Mouse (Mus musculus) heart, adult 2 months (tissue): ENCODE results near the gene Mrps34. TPM values are rescaled to one million over a fixed set of nuclear protein-coding genes. Genes with fewer than 3 reads are reported as not detected.

Experiments
- DNase-seq, 2 experiments: peaks; one replicate each; pipeline ENCODE4 v3.0.0; 2021
- H3K27ac ChIP-seq: fragments of 200-600 bp; 2 replicates; pipeline ENCODE4 v1.8.1; 2022
- H3K27me3 ChIP-seq: fragments of 200-500 bp; 2 replicates; pipeline ENCODE4 v1.6.1; 2012; ENCODE audit warnings: mild to moderate bottlenecking, low read length, inconsistent platforms, mixed read lengths; ENCODE audit not compliant: control insufficient read depth, insufficient read depth
- H3K36me3 ChIP-seq: fragments of 200-500 bp; 2 replicates; pipeline ENCODE4 v1.6.1; 2012; ENCODE audit warnings: low read length, inconsistent platforms; ENCODE audit not compliant: control insufficient read depth, insufficient read depth
- H3K4me1 ChIP-seq: fragments of 200-500 bp; 2 replicates; pipeline ENCODE4 v1.6.1; 2011; ENCODE audit warnings: low read length; ENCODE audit not compliant: control insufficient read depth, insufficient read depth
- H3K4me3 ChIP-seq: fragments of 200-600 bp; 2 replicates; pipeline ENCODE4 v1.8.1; 2022
- H3K79me2 ChIP-seq: fragments of 200-500 bp; replicated peaks from 2 replicates; pipeline ENCODE4 v1.6.1; 2012; ENCODE audit warnings: mild to moderate bottlenecking, inconsistent platforms, low read length, moderate library complexity, mixed read lengths; ENCODE audit not compliant: control insufficient read depth, insufficient read depth
- H3K9ac ChIP-seq: fragments of 200-500 bp; 2 replicates; pipeline ENCODE4 v1.6.1; 2012; ENCODE audit warnings: low read depth, mild to moderate bottlenecking, control low read depth, inconsistent platforms, low read length, mixed read lengths
- CTCF ChIP-seq: fragments of 200-600 bp; IDR thresholded peaks from 2 replicates; pipeline ENCODE4 v1.8.1; 2022; ENCODE audit warnings: antibody characterized with exemption, mild to moderate bottlenecking, moderate library complexity
- EP300 ChIP-seq: fragments of 200-500 bp; IDR thresholded peaks from 2 replicates; pipeline ENCODE4 v1.6.1; 2011; ENCODE audit warnings: low read depth, low read length, control low read depth; ENCODE audit not compliant: insufficient read depth
- POLR2A ChIP-seq: fragments of 200-500 bp; IDR thresholded peaks from 2 replicates; pipeline ENCODE4 v1.6.1; 2011; ENCODE audit warnings: mild to moderate bottlenecking, low read depth, low read length, control low read depth; ENCODE audit not compliant: insufficient read depth
- WGBS: fragments of 180-500 bp; shearing (Covaris S2); methylation state at CpG from one replicate; pipeline ENCODE4 v1.1.7; 2018; 5-methylcytosine and 5-hydroxymethylcytosine counted together
- intact Hi-C: fragments of 180-260 bp; cut with DNase I; formaldehyde crosslinking; loops from one replicate; pipeline ENCODE4 v1.15.1; 2025
- polyA plus RNA-seq: library from polyadenylated mRNA; depleted of rRNA; stranded (reverse); fragments of >200 nt; gene quantifications from 2 replicates; pipeline ENCODE4 v1.2.3, GENCODE M21; 2012
- total RNA-seq, 2 experiments: library from RNA; stranded (reverse); gene quantifications; 2 replicates each; pipeline ENCODE4 v1.2.3; 2021

Mrps34 gene
- total and polyA plus RNA-seq, 3 experiments = 95.6 to 133 (median 102) TPM

- peak; percentile 7; the same call in 1 of the 2 replicates for TF ChIP-seq CTCF
- TF ChIP-seq POLR2A = no peak
- peak; percentile 48; the same call in 1 of the 2 replicates for TF ChIP-seq EP300
Observed at GRCm38 (mm10) chr17:24899153-24899552, 4.2 kb downstream of the Mrps34 start.

GRCm38 (mm10) chr17:24900014-24900413, 5.1 kb downstream of the Mrps34 start:
- no peak overlapping the region for H3K9ac ChIP-seq
- no peaks in the 10 kb centered on the region for H3K27me3 ChIP-seq
- intact Hi-C loops = no loop called here
- TF ChIP-seq CTCF (no peak), POLR2A (no peak), EP300 (no peak)
- no peak overlapping the region for H3K4me3 ChIP-seq
- H3K79me2 ChIP-seq = no peaks in the 10 kb centered on the region
- no peak overlapping the region for H3K27ac ChIP-seq
- WGBS = 98% methylated on average over 6 of the region's 6 CpGs
- DNase-seq = no peak
- no peaks in the 10 kb centered on the region for H3K36me3 ChIP-seq
- peaks cover 3% of the 10 kb centered on the region for H3K4me1 ChIP-seq

More at GRCm38 (mm10) chr17:24899153-24899552, 4.2 kb downstream of the Mrps34 start:
- no peak overlapping the region for H3K9ac ChIP-seq
- DNase-seq = peak; percentile 46 to 70
- intact Hi-C loops = no loop called here
- no peaks in the 10 kb centered on the region for H3K79me2 ChIP-seq
- WGBS = 56% methylated on average over 5 of the region's 5 CpGs
- H3K4me1 ChIP-seq = peaks cover 3% of the 10 kb centered on the region
- no peaks in the 10 kb centered on the region for H3K36me3 ChIP-seq
- H3K27ac ChIP-seq = peak overlapping the region; percentile 46
- H3K27me3 ChIP-seq = no peaks in the 10 kb centered on the region
- no peak overlapping the region for H3K4me3 ChIP-seq

- intact Hi-C loops = no loop called here
- no peak overlapping the region for H3K27ac ChIP-seq
Observed at GRCm38 (mm10) chr17:24902124-24902523, 7.2 kb downstream of the Mrps34 start.

GRCm38 (mm10) chr17:24902671-24903474, 8.0 kb downstream of the Mrps34 start:
- H3K4me3 ChIP-seq = no peak overlapping the region
- no peaks in the 10 kb centered on the region for H3K36me3 ChIP-seq
- no peak overlapping the region for H3K27ac ChIP-seq
- 71% methylated on average over 9 of the region's 9 CpGs for WGBS
- H3K4me1 ChIP-seq = peaks cover 2% of the 10 kb centered on the region
- peak; percentile 63 for TF ChIP-seq CTCF
- TF ChIP-seq POLR2A = no peak
- TF ChIP-seq EP300 = no peak
- intact Hi-C loops = no loop called here
- H3K79me2 ChIP-seq = no peaks in the 10 kb centered on the region
- DNase-seq = no peak
- no peak overlapping the region for H3K9ac ChIP-seq
- no peaks in the 10 kb centered on the region for H3K27me3 ChIP-seq

More at GRCm38 (mm10) chr17:24902124-24902523, 7.2 kb downstream of the Mrps34 start:
- no peak for DNase-seq
- Histone ChIP-seq H3K27me3 (no peaks in the 10 kb centered on the region), H3K4me1 (peaks cover 2% of the 10 kb centered on the region), H3K4me3 (no peak overlapping the region), H3K79me2 (no peaks in the 10 kb centered on the region), H3K36me3 (no peaks in the 10 kb centered on the region), H3K9ac (no peak overlapping the region)
- TF ChIP-seq CTCF (no peak), EP300 (no peak), POLR2A (no peak)
- WGBS = 91% methylated on average over 5 of the region's 5 CpGs

- 90% methylated on average over 9 of the region's 9 CpGs for WGBS
- Histone ChIP-seq H3K27ac (no peak overlapping the region), H3K4me3 (no peak overlapping the region), H3K4me1 (peaks cover under 1% of the 10 kb centered on the region), H3K79me2 (no peaks in the 10 kb centered on the region), H3K9ac (no peak overlapping the region), H3K36me3 (no peaks in the 10 kb centered on the region), H3K27me3 (no peaks in the 10 kb centered on the region)
- no peak for TF ChIP-seq CTCF
- no peak for TF ChIP-seq EP300
- no peak for TF ChIP-seq POLR2A
- no peak for DNase-seq
- intact Hi-C loops = no loop called here
Observed at GRCm38 (mm10) chr17:24903767-24904166, 8.9 kb downstream of the Mrps34 start.

GRCm38 (mm10) chr17:24907591-24907990, 12.7 kb downstream of the Mrps34 start:
- Histone ChIP-seq H3K4me3 (no peak overlapping the region), H3K36me3 (no peaks in the 10 kb centered on the region), H3K27me3 (no peaks in the 10 kb centered on the region), H3K4me1 (no peaks in the 10 kb centered on the region), H3K27ac (no peak overlapping the region), H3K9ac (no peak overlapping the region), H3K79me2 (no peaks in the 10 kb centered on the region)
- DNase-seq = no peak
- 91% methylated on average over 2 of the region's 2 CpGs for WGBS
- TF ChIP-seq CTCF = no peak
- no peak for TF ChIP-seq POLR2A
- TF ChIP-seq EP300 = no peak
- intact Hi-C loops = no loop called here
